Mouse (Mus musculus): Measurements from ENCODE around the gene Gm11127. TPM values are rescaled to one million over a fixed set of nuclear protein-coding genes. Genes with fewer than 3 reads are reported as not detected.
"Not testable (repeated sequence)": the region's sequence is repeated elsewhere in the genome, so short reads cannot be mapped to it uniquely, and the experiment has no call there.

The Gm11127 gene
- 0.18 TPM for polyA plus RNA-seq (2012; fragmentation: generic; extraction: Trizol)
- long read RNA-seq, experiment 1: 0 reads
- long read RNA-seq, experiment 2: 0 reads

DNA sequence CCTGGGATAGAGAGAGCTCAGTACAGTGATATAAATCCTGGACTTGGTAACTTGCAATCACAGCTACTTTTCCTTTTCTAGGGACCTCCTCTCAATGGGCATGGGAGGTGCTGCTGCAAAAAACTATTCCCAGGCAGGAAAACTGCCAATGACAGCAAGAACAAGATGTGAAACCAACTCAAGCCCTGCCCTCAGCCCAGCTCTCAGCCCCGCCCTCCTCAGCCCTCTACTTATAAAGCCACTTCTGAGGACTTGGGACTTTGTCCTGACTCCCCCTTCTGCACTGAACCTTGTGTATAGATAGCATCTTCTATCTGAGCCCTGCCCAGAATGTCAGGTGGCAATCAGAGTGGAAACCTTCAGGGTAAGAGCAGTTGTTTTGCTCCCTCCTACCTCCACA is at the start of gene Gm11127:
TSS of gene Gm11127 (minus strand) at position 10 of the 400 bp plus-strand sequence.
- H3K4me3 ChIP-seq (ENCODE audit: insufficient read depth, poor library complexity, severe bottlenecking); H3ac ChIP-seq (ENCODE audit: control insufficient read depth, insufficient read length, low read depth); H3K36me3 ChIP-seq (ENCODE audit: control insufficient read depth, insufficient read depth); H3K79me2 ChIP-seq (ENCODE audit: control insufficient read depth, insufficient read depth); H3K79me3 ChIP-seq (ENCODE audit: low read depth): not testable (repeated sequence)
- peaks cover 22% of the 10 kb centered on the region for H3K27me3 ChIP-seq (ENCODE audit: control insufficient read depth, insufficient read depth, insufficient read length)

- not testable (repeated sequence) for H3K36me3 ChIP-seq (ENCODE audit: control insufficient read depth, insufficient read depth); H3K79me3 ChIP-seq (ENCODE audit: low read depth); H3K27me3 ChIP-seq (ENCODE audit: control insufficient read depth, insufficient read depth, insufficient read length); H3K79me2 ChIP-seq (ENCODE audit: control insufficient read depth, insufficient read depth); H3K4me3 ChIP-seq (ENCODE audit: insufficient read depth, poor library complexity, severe bottlenecking); H3ac ChIP-seq (ENCODE audit: control insufficient read depth, insufficient read length, low read depth)
These were observed 43.9 kb upstream of the Gm11127 start for GRCm38 (mm10) chr17:36102091-36102490.

DNA sequence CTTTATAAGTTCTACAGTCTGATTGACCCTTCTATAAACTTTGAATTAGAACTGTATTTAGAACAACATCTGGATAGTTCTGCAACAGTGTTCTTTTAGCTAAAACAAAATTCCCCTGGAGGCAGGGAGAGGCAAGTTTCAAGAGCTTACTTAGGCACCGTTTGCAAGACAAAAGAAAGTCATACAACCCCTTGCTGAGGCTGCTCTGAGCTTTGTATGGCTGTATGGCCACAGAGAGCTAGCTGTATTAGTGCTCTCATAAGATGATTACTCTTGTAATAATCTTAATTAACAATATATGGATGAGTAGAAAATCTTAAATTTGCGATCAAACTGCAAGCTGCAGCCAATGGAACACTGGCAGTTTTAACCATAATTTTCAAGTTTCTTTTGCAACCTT is 41.4 kb upstream of the Gm11127 start:
- H3K79me3 ChIP-seq (ENCODE audit: low read depth); H3K79me2 ChIP-seq (ENCODE audit: control insufficient read depth, insufficient read depth); H3K36me3 ChIP-seq (ENCODE audit: control insufficient read depth, insufficient read depth); H3ac ChIP-seq (ENCODE audit: control insufficient read depth, insufficient read length, low read depth); H3K4me3 ChIP-seq (ENCODE audit: insufficient read depth, poor library complexity, severe bottlenecking); H3K27me3 ChIP-seq (ENCODE audit: control insufficient read depth, insufficient read depth, insufficient read length): not testable (repeated sequence)

- H3K36me3 ChIP-seq (ENCODE audit: control insufficient read depth, insufficient read depth): no peaks in the 10 kb centered on the region
- no peak for TF ChIP-seq MYOD1 (IDR thresholded peaks at IDR 0.05; ENCODE audit: control insufficient read depth, insufficient read length, low read depth)
- TF ChIP-seq FOSL1 (IDR thresholded peaks at IDR 0.05; ENCODE audit: insufficient read depth, low read length, poor library complexity, severe bottlenecking): no peak
- TF ChIP-seq USF1 (IDR thresholded peaks at IDR 0.05; ENCODE audit: low read depth): no peak
- no peak for TF ChIP-seq MAX (IDR thresholded peaks at IDR 0.05)
- no peak for TF ChIP-seq CTCF (IDR thresholded peaks at IDR 0.05; ENCODE audit: control insufficient read depth, insufficient read depth, insufficient read length)
- TF ChIP-seq MYOG (IDR thresholded peaks at IDR 0.05; ENCODE audit: control insufficient read depth, extremely low read depth, insufficient read length): no peak
- no peak for TF ChIP-seq CEBPB (IDR thresholded peaks at IDR 0.05; ENCODE audit: low read depth)
- peaks cover 12% of the 10 kb centered on the region for H3K27me3 ChIP-seq (ENCODE audit: control insufficient read depth, insufficient read depth, insufficient read length)
- no peaks in the 10 kb centered on the region for H3K79me2 ChIP-seq (ENCODE audit: control insufficient read depth, insufficient read depth)
- H3K79me3 ChIP-seq (ENCODE audit: low read depth): no peaks in the 10 kb centered on the region
- no peak overlapping the region for H3K4me3 ChIP-seq (ENCODE audit: insufficient read depth, poor library complexity, severe bottlenecking)
- no peak overlapping the region for H3ac ChIP-seq (ENCODE audit: control insufficient read depth, insufficient read length, low read depth)
These were observed 35.8 kb upstream of the Gm11127 start for GRCm38 (mm10) chr17:36093936-36094335.

- H3ac ChIP-seq (ENCODE audit: control insufficient read depth, insufficient read length, low read depth): not testable (repeated sequence)
These were observed 34.3 kb upstream of the Gm11127 start for GRCm38 (mm10) chr17:36092520-36092919.

GRCm38 (mm10) chr17:36091933-36092332 is 33.8 kb upstream of the Gm11127 start:
- peaks cover 12% of the 10 kb centered on the region for H3K27me3 ChIP-seq (ENCODE audit: control insufficient read depth, insufficient read depth, insufficient read length)
- H3ac ChIP-seq (ENCODE audit: control insufficient read depth, insufficient read length, low read depth); H3K4me3 ChIP-seq (ENCODE audit: insufficient read depth, poor library complexity, severe bottlenecking); H3K79me2 ChIP-seq (ENCODE audit: control insufficient read depth, insufficient read depth); H3K79me3 ChIP-seq (ENCODE audit: low read depth); H3K36me3 ChIP-seq (ENCODE audit: control insufficient read depth, insufficient read depth): not testable (repeated sequence)

More at GRCm38 (mm10) chr17:36092520-36092919, 34.3 kb upstream of the Gm11127 start:
- not testable (repeated sequence) for H3K79me3 ChIP-seq (ENCODE audit: low read depth); H3K79me2 ChIP-seq (ENCODE audit: control insufficient read depth, insufficient read depth); H3K4me3 ChIP-seq (ENCODE audit: insufficient read depth, poor library complexity, severe bottlenecking); H3K36me3 ChIP-seq (ENCODE audit: control insufficient read depth, insufficient read depth)
- peaks cover 12% of the 10 kb centered on the region for H3K27me3 ChIP-seq (ENCODE audit: control insufficient read depth, insufficient read depth, insufficient read length)

DNA sequence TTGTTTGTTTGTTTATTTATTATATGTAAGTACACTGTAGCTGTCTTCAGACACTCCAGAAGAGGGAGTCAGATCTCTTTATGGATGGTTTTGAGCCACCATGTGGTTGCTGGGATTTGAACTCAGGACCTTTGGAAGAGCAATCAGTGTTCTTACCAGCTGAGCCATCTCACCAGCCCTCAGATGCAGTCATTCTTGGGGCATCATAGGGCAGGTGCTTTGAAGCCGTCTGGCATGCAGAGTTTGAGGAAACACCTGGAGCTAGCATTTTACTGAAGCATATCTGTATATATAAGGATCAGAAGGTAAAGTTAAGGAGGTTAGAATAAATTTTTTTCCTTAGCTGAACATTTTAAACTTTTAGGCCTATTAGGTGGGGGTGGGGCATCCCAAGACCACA is 27.8 kb upstream of the Gm11127 start:
- peaks cover 18% of the 10 kb centered on the region for H3K27me3 ChIP-seq (ENCODE audit: control insufficient read depth, insufficient read depth, insufficient read length)
- not testable (repeated sequence) for H3K79me2 ChIP-seq (ENCODE audit: control insufficient read depth, insufficient read depth); H3K36me3 ChIP-seq (ENCODE audit: control insufficient read depth, insufficient read depth); H3ac ChIP-seq (ENCODE audit: control insufficient read depth, insufficient read length, low read depth); H3K4me3 ChIP-seq (ENCODE audit: insufficient read depth, poor library complexity, severe bottlenecking); H3K79me3 ChIP-seq (ENCODE audit: low read depth)

All from C2C12 (cell line).